Comparison of ENCODE assay signal across 16 mouse cellular contexts in genomic region chr10:44904520-44904919, GRCm38 (mm10).
"Had no signal": no experiment of that assay in that cellular context is flagged by ENCODE, and none has a peak within 500 bp of the region (broad histone marks: within the 10 kb centered on the region; RNA-seq: fewer than 3 reads in every experiment).

No protein-coding gene starts in this region.

- H3K27me3 ChIP-seq: neural tube, embryonic 12.5 days; neural tube, embryonic 13.5 days; neural tube, embryonic 15.5 days; stomach, embryonic 15.5 days had no signal

- H3K36me3 ChIP-seq: neural tube, embryonic 12.5 days; neural tube, embryonic 13.5 days; neural tube, embryonic 15.5 days; stomach, embryonic 15.5 days had no signal

- H3K4me1 ChIP-seq: neural tube, embryonic 12.5 days; neural tube, embryonic 13.5 days; neural tube, embryonic 15.5 days; stomach, embryonic 15.5 days had no signal

- H3K27ac ChIP-seq: neural tube, embryonic 12.5 days; neural tube, embryonic 13.5 days; neural tube, embryonic 15.5 days; stomach, embryonic 15.5 days; stomach, postnatal 0 days had no signal

- H3K4me2 ChIP-seq: neural tube, embryonic 12.5 days; neural tube, embryonic 13.5 days; neural tube, embryonic 15.5 days; stomach, embryonic 15.5 days had no signal

- H3K4me3 ChIP-seq: neural tube, embryonic 12.5 days; neural tube, embryonic 13.5 days; neural tube, embryonic 15.5 days; stomach, embryonic 15.5 days had no signal

- H3K9ac ChIP-seq: neural tube, embryonic 12.5 days; neural tube, embryonic 13.5 days; neural tube, embryonic 15.5 days; stomach, embryonic 15.5 days had no signal

- H3K9me3 ChIP-seq: neural tube, embryonic 12.5 days; neural tube, embryonic 15.5 days; stomach, embryonic 15.5 days had no signal

- DNase-seq: retina, postnatal 1 day; right cerebral cortex, adult 18-20 months; right cerebral cortex, postnatal 14 days; right cerebral cortex, postnatal 25 days; right cerebral cortex, postnatal 4 days; spleen, adult 18-20 months; thymus, adult 18-20 months; thymus, adult 2 months; thymus, postnatal 25 days; thymus, postnatal 36 days; thymus, postnatal 4 days had no signal
